In genomic region chr14:21106582-21106981, GRCm38 (mm10) we compare ENCODE assay signal across 16 mouse cellular contexts. TPM values are rescaled to one million over a fixed set of nuclear protein-coding genes. Genes with fewer than 3 reads are reported as not detected.
DNase-seq lines count a peak whose midpoint lies in the region; ATAC-seq and TF ChIP-seq lines count a peak whose summit lies in the region.
"Had no signal": no experiment of that assay in that cellular context is flagged by ENCODE, and none has a peak within 500 bp of the region (broad histone marks: within the 10 kb centered on the region; RNA-seq: fewer than 3 reads in every experiment).

No protein-coding gene starts in this region.

- H3K9ac ChIP-seq in heart, adult 2 months (ENCODE audit: low read depth, low read length): no peak overlapping the region
- H3K9ac ChIP-seq in liver, embryonic 15.5 days: no peak overlapping the region
- no peak overlapping the region for H3K9ac ChIP-seq in liver, postnatal 0 days (replicated peaks)
- H3K9ac ChIP-seq: embryonic facial prominence, embryonic 15.5 days; forebrain, embryonic 15.5 days had no signal

- no peaks in the 10 kb centered on the region for H3K27me3 ChIP-seq in heart, adult 2 months (ENCODE audit: control insufficient read depth, insufficient read depth, low read length)
- no peaks in the 10 kb centered on the region for H3K27me3 ChIP-seq in liver, embryonic 15.5 days
- no peaks in the 10 kb centered on the region for H3K27me3 ChIP-seq in liver, postnatal 0 days (ENCODE audit: insufficient read depth, low read length)
- H3K27me3 ChIP-seq: embryonic facial prominence, embryonic 15.5 days; forebrain, embryonic 15.5 days had no signal

- 63% methylated on average over 8 of the region's 8 CpGs for WGBS in heart, adult 2 months
- 45% methylated on average over 8 of the region's 8 CpGs for WGBS in liver, embryonic 15.5 days (ENCODE audit: insufficient replicate concordance)
- 43% methylated on average over 8 of the region's 8 CpGs for WGBS in liver, postnatal 0 days (ENCODE audit: insufficient replicate concordance)

- intact Hi-C loops in heart, adult 2 months (cut with DNase I): loop anchor here (2.0 kb wide), 1 partner anchor 54 kb away; the partner anchor contains the start of genes Adk and Ap3m1

- peaks cover 2% of the 10 kb centered on the region; the same call in 1 of the 2 replicates for H3K79me2 ChIP-seq in heart, adult 2 months (replicated peaks; ENCODE audit: control insufficient read depth, insufficient read depth, low read length)

- H3K4me3 ChIP-seq in heart, adult 2 months: no peak overlapping the region
- H3K4me3 ChIP-seq in liver, embryonic 15.5 days (replicated peaks): no peak overlapping the region
- no peak overlapping the region for H3K4me3 ChIP-seq in liver, postnatal 0 days (ENCODE audit: low read depth, low read length)
- H3K4me3 ChIP-seq: embryonic facial prominence, embryonic 15.5 days; forebrain, embryonic 15.5 days had no signal

- TF ChIP-seq POLR2A in heart, adult 2 months (IDR thresholded peaks at IDR 0.05; ENCODE audit: insufficient read depth, low read depth, low read length): no peak

- TF ChIP-seq EP300 in heart, adult 2 months (IDR thresholded peaks at IDR 0.05; ENCODE audit: insufficient read depth, low read depth, low read length): peak; percentile 98
- peak; percentile 90 for TF ChIP-seq EP300 in liver, postnatal 0 days (IDR thresholded peaks at IDR 0.05; ENCODE audit: low read depth)

- no peaks in the 10 kb centered on the region for H3K36me3 ChIP-seq in heart, adult 2 months (ENCODE audit: control insufficient read depth, insufficient read depth, low read length)
- H3K36me3 ChIP-seq in liver, embryonic 15.5 days (replicated peaks): 0 out of 2 replicates have a peak, but pooled peaks cover 5% of the 10 kb centered on the region
- H3K36me3 ChIP-seq in liver, postnatal 0 days (replicated peaks; ENCODE audit: insufficient read depth, low read length): peaks cover 3% of the 10 kb centered on the region; the same call in 1 of the 2 replicates
- H3K36me3 ChIP-seq: embryonic facial prominence, embryonic 15.5 days; forebrain, embryonic 15.5 days had no signal

- H3K4me2 ChIP-seq in liver, embryonic 15.5 days: no peak overlapping the region
- no peak overlapping the region for H3K4me2 ChIP-seq in liver, postnatal 0 days (ENCODE audit: low read depth, low read length)
- H3K4me2 ChIP-seq: embryonic facial prominence, embryonic 15.5 days; forebrain, embryonic 15.5 days had no signal

- peaks cover 1% of the 10 kb centered on the region for H3K4me1 ChIP-seq in heart, adult 2 months (ENCODE audit: control insufficient read depth, insufficient read depth, low read length)
- H3K4me1 ChIP-seq in liver, embryonic 15.5 days (replicated peaks): peaks cover 5% of the 10 kb centered on the region
- H3K4me1 ChIP-seq in liver, postnatal 0 days (ENCODE audit: insufficient read depth): peaks cover 17% of the 10 kb centered on the region
- H3K4me1 ChIP-seq: embryonic facial prominence, embryonic 15.5 days; forebrain, embryonic 15.5 days had no signal

- peak; percentile 72 for ATAC-seq in liver, embryonic 15.5 days (ENCODE audit: insufficient read depth)
- ATAC-seq in liver, postnatal 0 days: peak; percentile 94
- ATAC-seq: activated CD4-positive, CD25-positive, alpha-beta regulatory T cell, adult 4 months; CD4-positive, CD25-positive, alpha-beta regulatory T cell, adult 4 months; forebrain, embryonic 15.5 days; intestine, embryonic 16.5 days had no signal

- H3K9me3 ChIP-seq in liver, embryonic 15.5 days (replicated peaks): no peaks in the 10 kb centered on the region
- H3K9me3 ChIP-seq in liver, postnatal 0 days (ENCODE audit: low read length): no peaks in the 10 kb centered on the region
- H3K9me3 ChIP-seq: embryonic facial prominence, embryonic 15.5 days; forebrain, embryonic 15.5 days had no signal

- peak overlapping the region; percentile 11; the same call in 1 of the 2 replicates for H3K27ac ChIP-seq in heart, adult 2 months
- H3K27ac ChIP-seq in liver, embryonic 15.5 days (replicated peaks): no peak overlapping the region
- 0 out of 2 replicates have a peak overlapping the region, but pooled peaks have one; percentile 31 for H3K27ac ChIP-seq in liver, postnatal 0 days (ENCODE audit: low read depth)
- H3K27ac ChIP-seq: embryonic facial prominence, embryonic 15.5 days; forebrain, embryonic 15.5 days; macrophage had no signal

- DNase-seq in heart, adult 2 months: peak in 1 of 2 experiments; percentile 67
- DNase-seq in heart, postnatal 4 days: no peak
- DNase-seq in liver: no peak
- peak; percentile 17 for DNase-seq in adrenal gland, postnatal 25 days
- DNase-seq in liver, postnatal 0 days: peak; percentile 63
- DNase-seq in left cerebral cortex, adult 9 months (ENCODE audit: low spot score in 2 of 2): no peak
- no peak for DNase-seq in thymus, postnatal 25 days
- DNase-seq: gastrocnemius, postnatal 14 days; right cerebral cortex, postnatal 4 days had no signal

- TF ChIP-seq CTCF in heart, adult 2 months (IDR thresholded peaks at IDR 0.05): no peak
- TF ChIP-seq CTCF in liver, postnatal 0 days (IDR thresholded peaks at IDR 0.05; ENCODE audit: low read depth): no peak

RNA-seq across cellular contexts. Expression of gene Adk, which starts 54.2 kb away (rescaled TPM):
- total RNA-seq in heart, adult 2 months (2021): 100 to 1,000 TPM; 212 to 253 TPM
- 104 and 160 TPM in 2 replicates for polyA plus RNA-seq in heart, adult 2 months (2012; rRNA removed)
- total RNA-seq in heart, postnatal 4 days (2021): 100 to 1,000 TPM; 142 to 149 TPM
- 197 and 203 TPM in 2 replicates for polyA plus RNA-seq in liver, embryonic 15.5 days (2015; fragmentation: Nextera tagmentation; extraction: Ambion mirVana)
- 108 and 122 TPM in 2 replicates for total RNA-seq in adrenal gland, postnatal 25 days (2021)
- polyA plus RNA-seq in liver, postnatal 0 days (2015; fragmentation: Nextera tagmentation; extraction: Ambion mirVana): 467 and 475 TPM in 2 replicates

RNA-seq across cellular contexts. Expression of gene Ap3m1, which starts 54.3 kb away (rescaled TPM):
- total RNA-seq in heart, adult 2 months (2021): 10 to 100 TPM; 51.6 to 69.4 TPM
- 26.6 and 69.2 TPM in 2 replicates for polyA plus RNA-seq in heart, adult 2 months (2012; rRNA removed)
- 10 to 100 TPM; 75.5 to 79.0 TPM for total RNA-seq in heart, postnatal 4 days (2021)
- polyA plus RNA-seq in liver, embryonic 15.5 days (2015; fragmentation: Nextera tagmentation; extraction: Ambion mirVana): 29.0 and 30.2 TPM in 2 replicates
- 83.4 and 93.1 TPM in 2 replicates for total RNA-seq in adrenal gland, postnatal 25 days (2021)
- 23.5 and 28.6 TPM in 2 replicates for polyA plus RNA-seq in liver, postnatal 0 days (2015; fragmentation: Nextera tagmentation; extraction: Ambion mirVana)

Comparison
In these comparisons a context has a peak if more than half of its experiments do, and no peak if none do; other contexts are left out.
1. DNase-seq: peak in adrenal gland, postnatal 25 days (single experiment) and liver, postnatal 0 days (single experiment); none in heart, postnatal 4 days (single experiment), liver (single experiment), left cerebral cortex, adult 9 months (0 of 2) and thymus, postnatal 25 days (single experiment).